Mouse (Mus musculus): Measurements from ENCODE around the gene Mras. TPM values are rescaled to one million over a fixed set of nuclear protein-coding genes. Genes with fewer than 3 reads are reported as not detected.

The Mras gene
- total RNA-seq (2021), result 100 to 1,000 TPM; 161 to 167 TPM
- long read RNA-seq, experiment 1, full-length matches to known transcripts, result 194 of 243 reads
- long read RNA-seq, experiment 1, partial matches to known transcripts, result 4 of 243 reads
- long read RNA-seq, experiment 1, other reads (novel, unspliced or antisense), result 45 of 243 reads
- long read RNA-seq, experiment 2, full-length matches to known transcripts, result 139 of 168 reads
- long read RNA-seq, experiment 2, partial matches to known transcripts, result 4 of 168 reads
- long read RNA-seq, experiment 2, other reads (novel, unspliced or antisense), result 25 of 168 reads

- no peak for DNase-seq (ENCODE audit: low spot score in 2 of 2)
Measured at GRCm38 (mm10) chr9:99437031-99437764, at the start of gene Mras. Mras (minus strand) TSS chr9:99437381.

DNA sequence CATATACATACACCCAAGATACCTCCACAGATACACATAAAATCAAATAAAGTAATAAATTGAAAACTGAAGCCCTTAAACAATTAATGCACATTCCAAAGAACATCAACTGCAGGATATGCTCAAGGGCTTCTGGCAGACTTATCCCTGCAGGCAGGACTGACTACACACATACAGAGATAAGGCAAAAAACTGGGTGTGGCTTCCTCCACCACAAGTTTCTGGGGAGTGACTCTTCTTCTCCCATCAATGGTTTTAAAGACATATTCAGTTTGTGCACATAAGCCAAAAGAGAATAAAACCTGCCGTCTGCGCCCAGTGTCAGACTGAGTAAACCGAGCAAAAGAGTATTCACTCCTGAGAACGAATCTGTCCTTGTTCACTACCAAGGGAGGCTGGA is 48.0 kb upstream of the Mras start:
- no peak for DNase-seq (ENCODE audit: low spot score in 2 of 2)

GRCm38 (mm10) chr9:99484632-99485031 is 47.5 kb upstream of the Mras start:
- DNase-seq (ENCODE audit: low spot score in 2 of 2), result no peak

GRCm38 (mm10) chr9:99483191-99483590 is 46.0 kb upstream of the Mras start:
- no peak for DNase-seq (ENCODE audit: low spot score in 2 of 2)

DNA sequence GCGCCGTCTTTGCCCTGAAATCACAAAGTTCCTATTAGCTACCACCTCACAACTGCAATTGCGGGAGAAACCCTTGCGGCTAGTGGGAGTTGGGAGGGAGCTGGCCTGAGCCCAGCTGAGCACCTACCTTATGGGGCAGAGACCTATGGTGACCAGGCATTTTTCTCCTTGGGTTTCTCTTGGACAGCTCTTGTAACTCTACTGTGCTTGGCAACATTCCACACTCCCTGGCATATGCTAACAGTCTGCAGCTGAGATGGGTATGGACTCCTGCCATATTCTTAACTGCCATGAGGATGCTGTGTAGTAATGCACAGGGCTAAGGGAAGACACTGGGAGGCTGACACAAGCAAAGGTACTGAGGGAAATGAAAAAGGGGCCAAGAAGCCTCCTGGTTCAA is 43.6 kb upstream of the Mras start:
- DNase-seq (ENCODE audit: low spot score in 2 of 2), result peak in 1 of 2 experiments; percentile 43

- DNase-seq (ENCODE audit: low spot score in 2 of 2), result peak; percentile 34 to 36
Measured at GRCm38 (mm10) chr9:99479181-99479711, 42.1 kb upstream of the Mras start.

GRCm38 (mm10) chr9:99471334-99471733 is 34.2 kb upstream of the Mras start:
- DNase-seq (ENCODE audit: low spot score in 2 of 2), result no peak

GRCm38 (mm10) chr9:99470347-99471092 is 33.3 kb upstream of the Mras start:
- DNase-seq (ENCODE audit: low spot score in 2 of 2), result no peak

DNA sequence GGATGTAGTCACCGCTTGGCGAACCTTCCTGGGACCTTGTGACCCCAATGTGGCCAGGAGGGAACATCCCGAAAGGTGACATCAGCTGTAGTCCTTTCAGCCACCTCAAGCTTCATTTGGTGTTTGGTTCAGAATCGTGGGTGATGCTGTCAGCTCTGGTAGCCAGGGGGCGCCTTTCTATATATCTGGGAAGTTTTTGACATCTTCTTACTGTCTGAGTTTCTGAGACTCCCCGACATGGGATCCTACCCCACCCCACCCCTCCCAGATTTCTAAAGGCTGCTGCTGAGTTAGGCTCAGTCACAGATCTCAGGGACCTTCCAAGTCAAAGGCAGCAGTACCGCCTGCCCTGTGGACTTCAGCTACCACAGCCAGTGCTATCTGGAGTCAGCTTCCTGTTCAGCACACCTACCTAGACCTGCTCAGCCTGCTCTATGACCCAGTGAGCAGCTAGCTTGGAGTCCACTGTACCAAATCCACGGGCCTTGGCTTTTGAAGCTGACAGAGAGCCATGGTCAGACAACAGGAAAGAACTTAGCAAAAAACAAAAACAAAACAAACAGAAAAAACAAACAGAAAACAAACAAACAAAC is 32.6 kb upstream of the Mras start:
- DNase-seq (ENCODE audit: low spot score in 2 of 2), result no peak

DNA sequence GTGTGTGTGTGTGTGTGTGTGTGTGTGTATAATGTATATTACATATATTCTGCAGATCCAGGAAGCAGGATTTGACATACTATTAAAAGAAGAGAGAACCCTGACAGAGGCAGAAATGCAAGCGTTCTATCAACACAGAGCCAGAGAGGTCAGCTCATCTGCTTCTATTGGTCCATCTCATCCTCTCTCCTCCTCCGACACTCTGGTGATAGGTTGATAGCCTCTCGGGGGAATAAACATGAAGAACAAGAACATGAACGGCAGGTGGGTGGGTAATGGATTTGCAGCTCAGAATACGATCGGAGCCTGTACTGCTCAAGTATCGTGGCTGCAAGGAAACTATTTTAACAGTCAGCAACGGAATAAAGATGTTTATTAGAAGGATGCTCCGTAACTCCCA is 31.4 kb upstream of the Mras start:
- no peak for DNase-seq (ENCODE audit: low spot score in 2 of 2)

DNA sequence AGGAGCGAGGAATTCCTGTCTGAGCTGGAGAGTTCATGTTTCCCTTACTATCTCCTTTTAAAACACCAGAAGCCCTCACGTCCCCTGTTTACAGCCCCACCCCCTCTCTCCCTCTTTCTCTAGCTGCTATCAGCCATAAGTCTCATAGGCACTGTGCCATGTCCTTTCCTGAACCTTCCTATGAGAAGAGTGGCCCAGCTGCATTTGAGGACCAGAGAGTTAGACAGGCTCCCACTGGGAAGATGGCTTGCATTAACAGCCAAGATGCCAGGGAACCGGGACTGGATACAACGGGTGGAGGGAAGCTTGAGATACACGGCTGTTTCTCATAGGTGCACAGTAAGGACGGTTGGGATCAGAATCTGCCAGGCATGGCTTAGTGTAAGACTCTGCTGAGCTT is 27.7 kb upstream of the Mras start:
- no peak for DNase-seq (ENCODE audit: low spot score in 2 of 2)

GRCm38 (mm10) chr9:99459730-99460129 is 22.5 kb upstream of the Mras start:
- no peak for DNase-seq (ENCODE audit: low spot score in 2 of 2)

- DNase-seq (ENCODE audit: low spot score in 2 of 2), result peak; percentile 52 to 69
Measured at GRCm38 (mm10) chr9:99458529-99459208, 21.5 kb upstream of the Mras start.

- no peak for DNase-seq (ENCODE audit: low spot score in 2 of 2)
Measured at GRCm38 (mm10) chr9:99454211-99454610, 17.0 kb upstream of the Mras start.

GRCm38 (mm10) chr9:99451161-99451560 is 14.0 kb upstream of the Mras start, which contains the start of gene Nme9:
Nme9 (plus strand) TSS chr9:99451475.
- no peak for DNase-seq (ENCODE audit: low spot score in 2 of 2)

DNA sequence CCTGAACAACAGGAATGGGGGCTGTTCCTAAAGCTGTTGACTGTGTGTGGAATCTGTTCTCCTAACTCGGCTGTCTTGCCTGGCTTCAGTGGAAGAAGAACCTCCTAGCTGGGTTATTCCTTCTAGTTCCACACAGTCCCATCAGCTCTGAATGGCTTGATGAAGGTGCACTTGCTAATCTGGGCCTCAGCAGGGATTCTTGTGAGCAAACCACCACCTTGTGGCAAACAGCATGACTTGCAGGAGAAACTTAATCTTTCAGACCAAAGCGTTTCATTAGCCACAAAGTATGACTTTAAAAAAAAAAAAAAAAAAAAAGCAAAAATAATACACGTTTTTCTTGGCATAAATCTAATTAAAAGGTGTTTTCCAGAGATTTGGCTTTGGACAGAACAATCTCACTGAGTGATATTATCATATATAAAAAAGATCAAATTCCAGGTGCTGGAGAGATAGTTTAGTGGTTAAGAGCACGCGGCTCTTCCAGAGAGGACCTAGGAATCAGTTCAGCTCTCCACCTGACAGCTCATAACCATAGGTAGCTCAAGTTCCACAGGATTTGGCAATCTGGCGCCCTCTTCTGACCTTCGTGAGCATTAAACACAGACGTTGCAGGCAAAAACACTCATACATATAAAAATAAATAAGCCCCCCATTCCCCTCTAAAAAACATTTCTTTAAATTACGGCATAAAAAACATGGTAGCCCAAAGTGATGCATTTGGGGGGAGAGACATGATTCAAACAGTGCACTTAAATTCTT is 12.9 kb upstream of the Mras start:
- no peak for DNase-seq (ENCODE audit: low spot score in 2 of 2)

DNA sequence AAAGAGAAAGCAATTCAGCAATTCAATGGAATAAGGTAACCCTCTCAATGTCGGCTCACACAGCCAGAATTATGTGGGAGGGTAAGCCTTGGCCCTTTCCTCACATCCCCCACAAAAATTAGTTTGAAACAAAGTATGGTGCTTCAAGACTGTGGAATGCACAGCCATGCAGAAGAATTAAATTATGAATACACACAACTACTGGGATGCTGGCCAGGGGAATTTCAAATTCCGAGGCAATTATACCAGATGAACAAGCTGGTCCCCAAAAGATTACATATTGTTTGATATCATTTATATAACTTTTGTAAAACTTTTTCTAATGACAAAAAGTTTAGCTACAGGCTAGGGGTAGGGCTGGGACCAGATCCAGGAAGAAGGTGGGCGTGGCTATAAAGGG is 10.1 kb upstream of the Mras start:
- DNase-seq (ENCODE audit: low spot score in 2 of 2), result no peak

GRCm38 (mm10) chr9:99446259-99446658 is 9.1 kb upstream of the Mras start:
- DNase-seq (ENCODE audit: low spot score in 2 of 2), result no peak

- no peak for DNase-seq (ENCODE audit: low spot score in 2 of 2)
Measured at GRCm38 (mm10) chr9:99444590-99445178, 7.5 kb upstream of the Mras start.
